Mouse (Mus musculus): ENCODE measurements around the gene Kcnab3. TPM values are rescaled to one million over a fixed set of nuclear protein-coding genes. Genes with fewer than 3 reads are reported as not detected.
A peak's percentile ranks its signal among the peaks of the same experiment; 100 is the strongest.

Kcnab3 gene
- polyA plus RNA-seq, 1 experiment from 2014 or later: 4.7 TPM

- 0 out of 2 replicates have a peak, but pooled peaks cover 10% of the 10 kb centered on the region for H3K27me3 ChIP-seq (ENCODE audit: control insufficient read depth, insufficient read depth, low read length)
- ATAC-seq (ENCODE audit: low FRiP score) (peak; percentile 21; the same call in 1 of the 2 replicates), DNase-seq (ENCODE audit: low spot score) (no peak)
- peak overlapping the region; percentile 61 for H3K9ac ChIP-seq
- H3K4me3 ChIP-seq (replicated peaks; ENCODE audit: low read length): peak overlapping the region; percentile 46
- no peaks in the 10 kb centered on the region for H3K9me3 ChIP-seq (ENCODE audit: control insufficient read depth, low read length)
- H3K27ac ChIP-seq: 0 out of 2 replicates have a peak overlapping the region, but pooled peaks have one; percentile 39
- H3K4me2 ChIP-seq (replicated peaks): peak overlapping the region; percentile 77
- 1% methylated on average over 45 of the region's 45 CpGs for WGBS
- no peaks in the 10 kb centered on the region for H3K36me3 ChIP-seq (replicated peaks; ENCODE audit: control insufficient read depth, insufficient read depth)
- peaks cover 40% of the 10 kb centered on the region for H3K4me1 ChIP-seq (replicated peaks; ENCODE audit: control insufficient read depth, insufficient read depth, low read length)
Observed at GRCm38 (mm10) chr11:69326408-69327156, 524 bp downstream of the Kcnab3 start.

DNA sequence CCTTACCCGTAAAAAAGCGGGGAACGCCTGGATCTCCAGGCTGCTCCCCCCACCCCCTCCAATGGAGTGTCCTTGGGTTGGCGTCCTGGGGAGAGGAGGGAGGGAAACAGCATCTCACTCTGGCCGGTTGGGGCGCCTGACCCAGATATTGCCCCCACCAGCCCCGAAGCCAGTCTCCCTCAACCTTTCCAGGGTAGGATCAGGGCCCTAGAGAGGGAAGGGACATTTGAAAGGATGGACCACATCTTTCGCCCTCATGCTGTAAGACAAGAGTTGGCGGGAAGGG lies 1.0 kb downstream of the Kcnab3 start:
- ATAC-seq (ENCODE audit: low FRiP score): no peak
- H3K27ac ChIP-seq: no peak overlapping the region

GRCm38 (mm10) chr11:69327648-69328047 lies 1.6 kb downstream of the Kcnab3 start:
- H3K9me3 ChIP-seq (ENCODE audit: control insufficient read depth, low read length): no peaks in the 10 kb centered on the region
- DNase-seq (ENCODE audit: low spot score) (no peak), ATAC-seq (ENCODE audit: low FRiP score) (no peak)
- WGBS: 41% methylated on average over 6 of the region's 6 CpGs
- H3K27me3 ChIP-seq (ENCODE audit: control insufficient read depth, insufficient read depth, low read length): 0 out of 2 replicates have a peak, but pooled peaks cover 10% of the 10 kb centered on the region
- no peak overlapping the region for H3K27ac ChIP-seq
- no peak overlapping the region for H3K9ac ChIP-seq
- peaks cover 34% of the 10 kb centered on the region for H3K4me1 ChIP-seq (replicated peaks; ENCODE audit: control insufficient read depth, insufficient read depth, low read length)
- no peaks in the 10 kb centered on the region for H3K36me3 ChIP-seq (replicated peaks; ENCODE audit: control insufficient read depth, insufficient read depth)
- H3K4me3 ChIP-seq (replicated peaks; ENCODE audit: low read length): no peak overlapping the region
- no peak overlapping the region for H3K4me2 ChIP-seq (replicated peaks)

More for the DNA sequence above, 1.0 kb downstream of the Kcnab3 start:
- Histone ChIP-seq H3K9me3 (ENCODE audit: control insufficient read depth, low read length) (no peaks in the 10 kb centered on the region), H3K4me3 (replicated peaks; ENCODE audit: low read length) (peak overlapping the region; percentile 46; the same call in 1 of the 2 replicates), H3K9ac (no peak overlapping the region), H3K36me3 (replicated peaks; ENCODE audit: control insufficient read depth, insufficient read depth) (no peaks in the 10 kb centered on the region), H3K4me2 (replicated peaks) (peak overlapping the region; percentile 77), H3K4me1 (replicated peaks; ENCODE audit: control insufficient read depth, insufficient read depth, low read length) (peaks cover 39% of the 10 kb centered on the region), H3K27me3 (ENCODE audit: control insufficient read depth, insufficient read depth, low read length) (0 out of 2 replicates have a peak, but pooled peaks cover 10% of the 10 kb centered on the region)
- DNase-seq (ENCODE audit: low spot score): no peak
- 13% methylated on average over 9 of the region's 9 CpGs for WGBS

DNA sequence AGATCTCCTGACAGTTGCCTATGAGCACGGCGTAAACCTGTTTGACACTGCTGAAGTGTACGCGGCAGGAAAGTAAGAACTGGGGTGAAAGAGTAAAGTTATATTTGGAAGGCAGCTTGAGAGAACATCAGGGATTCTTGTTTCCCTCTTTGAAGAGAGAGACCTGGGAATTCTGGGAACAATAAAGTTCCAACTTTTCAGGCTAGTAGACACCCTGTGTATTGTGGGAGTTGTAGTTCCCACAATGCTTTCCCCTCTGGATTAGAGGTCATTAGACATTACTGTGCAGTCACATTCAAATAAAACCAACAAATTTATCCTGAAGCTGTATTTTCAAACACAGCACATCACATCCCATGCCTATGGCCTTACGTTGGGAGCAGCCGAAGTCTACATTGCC lies 2.5 kb downstream of the Kcnab3 start:
- no peak overlapping the region for H3K4me3 ChIP-seq (replicated peaks; ENCODE audit: low read length)
- DNase-seq (ENCODE audit: low spot score) (no peak), ATAC-seq (ENCODE audit: low FRiP score) (no peak)
- H3K27me3 ChIP-seq (ENCODE audit: control insufficient read depth, insufficient read depth, low read length): 0 out of 2 replicates have a peak, but pooled peaks cover 10% of the 10 kb centered on the region
- H3K4me1 ChIP-seq (replicated peaks; ENCODE audit: control insufficient read depth, insufficient read depth, low read length): peaks cover 32% of the 10 kb centered on the region
- no peaks in the 10 kb centered on the region for H3K36me3 ChIP-seq (replicated peaks; ENCODE audit: control insufficient read depth, insufficient read depth)
- no peaks in the 10 kb centered on the region for H3K9me3 ChIP-seq (ENCODE audit: control insufficient read depth, low read length)
- H3K9ac ChIP-seq: no peak overlapping the region
- H3K4me2 ChIP-seq (replicated peaks): no peak overlapping the region
- WGBS: 93% methylated on average over 6 of the region's 6 CpGs
- no peak overlapping the region for H3K27ac ChIP-seq

DNA sequence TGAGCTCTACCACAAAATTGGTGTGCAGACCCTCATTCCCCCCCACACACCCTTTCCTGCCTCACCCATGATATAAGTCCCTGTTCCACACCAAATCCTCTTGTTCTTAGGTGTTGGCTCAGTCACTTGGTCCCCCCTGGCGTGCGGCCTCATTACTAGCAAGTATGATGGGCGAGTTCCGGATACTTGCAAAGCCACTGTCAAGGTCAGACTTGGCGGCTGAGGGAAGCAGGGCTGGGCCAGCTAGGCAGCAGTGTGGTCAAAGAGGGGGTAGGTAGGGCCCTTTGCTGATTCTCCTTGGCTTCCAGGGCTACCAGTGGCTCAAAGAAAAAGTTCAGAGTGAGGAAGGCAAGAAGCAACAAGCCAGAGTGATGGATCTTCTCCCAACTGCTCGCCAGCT lies 5.1 kb downstream of the Kcnab3 start:
- peak overlapping the region; percentile 31; the same call in 1 of the 2 replicates for H3K4me3 ChIP-seq (replicated peaks; ENCODE audit: low read length)
- WGBS: 93% methylated on average over 6 of the region's 6 CpGs

DNA sequence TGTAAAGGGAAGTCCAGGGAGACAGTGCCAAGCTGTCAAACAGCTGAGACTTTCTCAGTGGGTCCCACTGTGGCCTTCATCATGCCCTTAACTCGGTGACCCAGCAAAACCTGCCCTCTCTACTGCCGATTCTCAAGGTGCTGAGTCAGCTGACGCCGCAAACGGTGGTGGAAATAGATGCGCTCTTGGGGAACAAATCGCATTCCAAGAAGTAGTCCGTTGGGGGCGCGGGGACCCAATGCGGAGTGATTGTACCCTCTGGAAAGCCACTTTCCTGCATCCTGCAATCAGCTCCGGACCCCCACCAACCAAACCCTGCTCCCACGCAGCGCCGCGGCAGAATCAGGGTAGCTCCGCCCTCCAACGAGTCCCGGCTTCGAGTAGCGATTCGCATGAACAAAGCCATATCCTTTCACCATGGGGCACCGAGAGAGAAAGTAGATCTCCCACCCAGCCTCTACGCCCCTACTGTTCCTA lies 5.9 kb downstream of the Kcnab3 start:
- ATAC-seq (ENCODE audit: low FRiP score): peak; percentile 80

More for the DNA sequence above, 5.1 kb downstream of the Kcnab3 start:
- H3K27ac ChIP-seq: peak overlapping the region; percentile 86
- H3K4me1 ChIP-seq (replicated peaks; ENCODE audit: control insufficient read depth, insufficient read depth, low read length): peaks cover 22% of the 10 kb centered on the region; the same call in 1 of the 2 replicates
- peak overlapping the region; percentile 64 for H3K9ac ChIP-seq
- H3K27me3 ChIP-seq (ENCODE audit: control insufficient read depth, insufficient read depth, low read length): 0 out of 2 replicates have a peak, but pooled peaks cover 10% of the 10 kb centered on the region
- H3K9me3 ChIP-seq (ENCODE audit: control insufficient read depth, low read length): no peaks in the 10 kb centered on the region
- DNase-seq (ENCODE audit: low spot score) (no peak), ATAC-seq (ENCODE audit: low FRiP score) (no peak)
- peak overlapping the region; percentile 66 for H3K4me2 ChIP-seq (replicated peaks)
- no peaks in the 10 kb centered on the region for H3K36me3 ChIP-seq (replicated peaks; ENCODE audit: control insufficient read depth, insufficient read depth)

GRCm38 (mm10) chr11:69332713-69333253 lies 6.7 kb downstream of the Kcnab3 start:
- no peak overlapping the region for H3K4me3 ChIP-seq (replicated peaks; ENCODE audit: low read length)
- WGBS: 38% methylated on average over 8 of the region's 8 CpGs
- no peaks in the 10 kb centered on the region for H3K27me3 ChIP-seq (ENCODE audit: control insufficient read depth, insufficient read depth, low read length)
- DNase-seq (ENCODE audit: low spot score): no peak
- no peaks in the 10 kb centered on the region for H3K36me3 ChIP-seq (replicated peaks; ENCODE audit: control insufficient read depth, insufficient read depth)
- peaks cover 12% of the 10 kb centered on the region; the same call in 1 of the 2 replicates for H3K4me1 ChIP-seq (replicated peaks; ENCODE audit: control insufficient read depth, insufficient read depth, low read length)
- H3K27ac ChIP-seq: peak overlapping the region; percentile 86
- peak overlapping the region; percentile 64; the same call in 1 of the 2 replicates for H3K9ac ChIP-seq
- no peak for ATAC-seq (ENCODE audit: low FRiP score)
- H3K4me2 ChIP-seq (replicated peaks): peak overlapping the region; percentile 66
- no peaks in the 10 kb centered on the region for H3K9me3 ChIP-seq (ENCODE audit: control insufficient read depth, low read length)

More for the DNA sequence above, 5.9 kb downstream of the Kcnab3 start:
- peak overlapping the region; percentile 64 for H3K9ac ChIP-seq
- H3K4me2 ChIP-seq (replicated peaks): peak overlapping the region; percentile 66
- WGBS: 1% methylated on average over 24 of the region's 24 CpGs
- H3K36me3 ChIP-seq (replicated peaks; ENCODE audit: control insufficient read depth, insufficient read depth): no peaks in the 10 kb centered on the region
- H3K4me3 ChIP-seq (replicated peaks; ENCODE audit: low read length): peak overlapping the region; percentile 31
- H3K27me3 ChIP-seq (ENCODE audit: control insufficient read depth, insufficient read depth, low read length): 0 out of 2 replicates have a peak, but pooled peaks cover 8% of the 10 kb centered on the region
- H3K4me1 ChIP-seq (replicated peaks; ENCODE audit: control insufficient read depth, insufficient read depth, low read length): peaks cover 14% of the 10 kb centered on the region; the same call in 1 of the 2 replicates
- peak; percentile 87 for DNase-seq (ENCODE audit: low spot score)
- no peaks in the 10 kb centered on the region for H3K9me3 ChIP-seq (ENCODE audit: control insufficient read depth, low read length)
- peak overlapping the region; percentile 86 for H3K27ac ChIP-seq

DNA sequence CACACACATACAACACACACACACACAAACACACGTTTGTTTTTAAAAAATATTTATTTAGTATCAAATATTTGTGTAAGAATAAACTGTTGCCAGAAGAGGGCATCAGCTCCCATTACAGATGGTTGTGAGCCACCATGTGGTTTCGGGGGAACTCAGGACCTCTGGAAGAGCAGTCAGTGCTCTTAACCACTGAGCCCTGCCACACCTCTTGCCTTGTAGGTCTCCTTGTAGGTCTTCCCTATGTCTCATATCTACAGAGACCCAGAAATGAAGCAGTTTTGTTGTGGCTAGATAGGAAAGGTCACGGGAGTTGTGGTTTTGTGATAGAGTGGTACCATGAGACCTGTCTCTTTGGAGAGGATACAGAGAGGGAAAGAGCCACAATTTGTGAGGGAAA lies 7.9 kb downstream of the Kcnab3 start:
- ATAC-seq (ENCODE audit: low FRiP score): no peak
- DNase-seq (ENCODE audit: low spot score): no peak

GRCm38 (mm10) chr11:69334796-69335195 lies 8.7 kb downstream of the Kcnab3 start:
- peaks cover 13% of the 10 kb centered on the region; the same call in 1 of the 2 replicates for H3K4me1 ChIP-seq (replicated peaks; ENCODE audit: control insufficient read depth, insufficient read depth, low read length)
- ATAC-seq (ENCODE audit: low FRiP score) (no peak), DNase-seq (ENCODE audit: low spot score) (no peak)
- no peaks in the 10 kb centered on the region for H3K27me3 ChIP-seq (ENCODE audit: control insufficient read depth, insufficient read depth, low read length)
- H3K4me2 ChIP-seq (replicated peaks): no peak overlapping the region
- H3K27ac ChIP-seq: no peak overlapping the region
- no peak overlapping the region for H3K4me3 ChIP-seq (replicated peaks; ENCODE audit: low read length)
- H3K9me3 ChIP-seq (ENCODE audit: control insufficient read depth, low read length): no peaks in the 10 kb centered on the region
- H3K36me3 ChIP-seq (replicated peaks; ENCODE audit: control insufficient read depth, insufficient read depth): no peaks in the 10 kb centered on the region
- no peak overlapping the region for H3K9ac ChIP-seq
- WGBS: 79% methylated on average over 4 of the region's 4 CpGs

More for the DNA sequence above, 7.9 kb downstream of the Kcnab3 start:
- H3K27me3 ChIP-seq (ENCODE audit: control insufficient read depth, insufficient read depth, low read length): no peaks in the 10 kb centered on the region
- H3K9ac ChIP-seq: no peak overlapping the region
- peaks cover 12% of the 10 kb centered on the region; the same call in 1 of the 2 replicates for H3K4me1 ChIP-seq (replicated peaks; ENCODE audit: control insufficient read depth, insufficient read depth, low read length)
- no peaks in the 10 kb centered on the region for H3K36me3 ChIP-seq (replicated peaks; ENCODE audit: control insufficient read depth, insufficient read depth)
- WGBS: 63% methylated on average over 3 of the region's 3 CpGs
- no peak overlapping the region for H3K27ac ChIP-seq
- H3K4me3 ChIP-seq (replicated peaks; ENCODE audit: low read length): no peak overlapping the region
- no peaks in the 10 kb centered on the region for H3K9me3 ChIP-seq (ENCODE audit: control insufficient read depth, low read length)
- no peak overlapping the region for H3K4me2 ChIP-seq (replicated peaks)

All from hindbrain, embryonic 14.5 days (tissue).